Mouse (Mus musculus) R1 (cell line): ENCODE measurements at regions not wholly inside any gene's neighbourhood (a gene's known extent, or its start where the extent isn't known, plus 50 kb on each side); places are given as distances from the start of the nearest gene placed in this dataset.

Experiments used
- DNase-seq: peaks from one replicate; pipeline ENCODE4 v3.0.0-alpha.2; 2018; ENCODE audit warnings: low read depth, low spot score

- DNase-seq = no peak
Observed at GRCm38 (mm10) chr2:12033518-12034322, 256.0 kb downstream of the Ankrd16 start.

- DNase-seq = no peak
Observed at GRCm38 (mm10) chr2:12034323-12034585, 256.6 kb downstream of the Ankrd16 start.

DNA sequence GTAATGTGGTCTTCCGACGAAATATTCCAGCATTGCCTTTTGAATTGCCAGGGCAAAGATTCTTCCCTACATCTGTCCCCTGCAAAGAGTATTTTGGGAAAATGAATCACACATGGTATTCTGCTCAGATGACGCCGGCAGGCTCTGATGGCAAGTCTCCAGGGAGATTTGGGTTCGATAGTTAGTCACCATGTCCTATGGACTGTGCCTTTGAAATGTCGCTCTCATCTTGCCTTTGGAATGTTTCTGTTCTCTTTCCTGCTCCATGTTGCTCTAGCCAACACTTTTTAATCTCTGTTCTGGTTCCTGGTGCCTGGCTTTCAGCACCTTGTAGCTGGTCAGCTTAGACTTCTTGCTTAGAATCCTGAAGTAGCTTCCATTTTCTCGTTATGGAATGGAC, 252.3 kb downstream of the Itga8 start:
- no peak for DNase-seq

DNA sequence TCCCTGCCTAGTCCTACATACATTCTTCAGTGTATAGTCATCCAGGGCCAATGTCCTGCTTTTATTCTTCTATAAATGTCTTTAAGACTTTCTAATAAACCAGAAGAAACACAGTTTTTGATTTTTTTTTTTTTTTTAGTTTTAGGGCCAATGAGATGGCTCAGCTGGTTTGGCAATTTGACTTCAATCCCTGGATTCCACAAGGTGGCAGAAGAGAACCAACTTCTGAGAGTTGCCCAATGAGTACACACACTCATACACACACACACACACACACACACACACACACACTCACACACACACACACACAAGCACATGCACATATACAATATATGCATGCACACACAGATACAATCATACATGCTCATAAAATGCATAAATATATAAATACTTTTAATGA, 251.8 kb downstream of the Itga8 start:
- no peak for DNase-seq

DNA sequence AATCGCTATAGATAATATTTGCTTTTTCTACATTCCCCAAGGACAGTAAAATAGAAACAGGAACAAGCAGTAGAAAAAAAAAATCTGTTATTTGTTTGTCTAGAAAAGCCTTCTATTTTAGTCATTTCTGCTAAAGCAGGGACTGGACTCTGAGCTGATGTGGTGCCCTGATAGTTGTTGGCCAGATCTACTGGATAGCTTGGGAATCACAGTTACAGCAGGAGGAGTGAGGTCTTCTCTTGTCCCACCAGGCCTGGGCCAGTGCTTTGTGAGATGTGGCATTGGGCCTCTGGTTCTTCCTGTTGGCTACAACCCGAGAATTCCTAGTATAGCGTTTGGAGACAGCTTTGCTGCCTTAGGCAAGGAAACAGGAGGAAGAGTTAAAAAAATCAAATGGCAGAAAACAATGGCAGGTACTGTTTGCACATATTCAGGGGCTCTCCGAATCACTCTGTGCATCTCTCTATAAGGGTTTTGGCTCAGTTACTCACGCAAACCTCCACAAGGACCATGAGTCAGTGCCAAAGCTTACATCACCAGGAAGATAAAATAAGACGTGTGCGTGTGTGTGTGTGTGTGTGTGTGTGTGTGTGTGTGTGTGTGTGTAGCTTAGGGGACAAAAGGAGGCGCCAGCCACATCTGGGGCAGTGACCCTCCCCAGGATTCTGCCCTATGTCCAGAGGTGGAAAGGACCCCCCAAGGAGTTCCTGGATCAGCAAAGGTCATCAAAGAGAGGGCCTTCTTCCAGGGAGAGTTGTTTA, 248.1 kb downstream of the Itga8 start:
- DNase-seq = peak; percentile 56

DNA sequence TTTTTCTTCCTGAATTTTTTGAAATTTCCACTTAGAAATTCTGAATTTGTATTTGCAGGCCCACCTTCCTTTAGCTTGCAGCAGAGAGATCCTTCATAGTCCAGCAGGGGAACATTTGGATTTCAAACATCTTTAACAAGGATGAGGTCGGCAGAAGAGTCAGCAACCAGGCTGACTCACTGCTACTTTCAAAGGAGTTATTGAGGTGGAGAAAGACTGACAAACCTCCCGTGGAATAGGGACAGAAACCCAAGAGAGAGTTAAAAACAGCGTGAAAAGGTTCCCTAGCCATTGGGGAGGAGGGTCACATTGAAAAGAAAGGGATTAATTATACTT, 247.6 kb downstream of the Itga8 start:
- peak; percentile 37 for DNase-seq
